Mouse (Mus musculus) embryo, embryonic 11.5 days (tissue): Measurements from ENCODE around the gene Gm5431.

Experiments used
- DNase-seq: peaks from one replicate; pipeline ENCODE4 v3.0.0-alpha.2; 2012; ENCODE audit warnings: low read depth, low spot score

Gm5431 gene

GRCm38 (mm10) chr11:48838879-48839680, 62.9 kb downstream of the Gm5431 start:
- no peak for DNase-seq

GRCm38 (mm10) chr11:48838181-48838797, 63.7 kb downstream of the Gm5431 start:
- no peak for DNase-seq
